Mouse (Mus musculus) ES-Bruce4 (cell line): ENCODE data around the gene Snx10. TPM values are rescaled to one million over a fixed set of nuclear protein-coding genes. Genes with fewer than 3 reads are reported as not detected.

Source experiments
- H3K27ac ChIP-seq: 2 replicates; pipeline ENCODE4 v1.5.1; 2012; ENCODE audit warnings: low read length, inconsistent platforms; ENCODE audit not compliant: insufficient read depth
- H3K27me3 ChIP-seq: 2 replicates; pipeline ENCODE4 v1.6.1; 2012; ENCODE audit warnings: mild to moderate bottlenecking, low read length, inconsistent platforms; ENCODE audit not compliant: control insufficient read depth, poor library complexity, insufficient read depth, severe bottlenecking
- H3K36me3 ChIP-seq: 2 replicates; pipeline ENCODE4 v1.6.1; 2012; ENCODE audit warnings: inconsistent platforms, mild to moderate bottlenecking, low read length, moderate library complexity; ENCODE audit not compliant: control insufficient read depth, poor library complexity, insufficient read depth, severe bottlenecking
- H3K4me1 ChIP-seq: one replicate; pipeline ENCODE4 v1.8.1; 2011; ENCODE audit warnings: low read length; ENCODE audit not compliant: control insufficient read depth, insufficient read depth
- H3K4me3 ChIP-seq: 2 replicates; pipeline ENCODE4 v1.5.1; 2011; ENCODE audit warnings: low read depth, mild to moderate bottlenecking, low read length
- H3K9ac ChIP-seq: 2 replicates; pipeline ENCODE4 v1.6.1; 2012; ENCODE audit warnings: low read depth, mild to moderate bottlenecking, inconsistent platforms; ENCODE audit not compliant: poor library complexity, severe bottlenecking
- H3K9me3 ChIP-seq: replicated peaks from 2 replicates; pipeline ENCODE4 v1.6.1; 2012; ENCODE audit warnings: mild to moderate bottlenecking, low read length, inconsistent platforms; ENCODE audit not compliant: control insufficient read depth, poor library complexity, insufficient read depth, severe bottlenecking
- CTCF ChIP-seq: IDR thresholded peaks from one replicate; pipeline ENCODE4 v1.8.1; 2011; ENCODE audit warnings: low read depth, low read length
- EP300 ChIP-seq: IDR thresholded peaks from 2 replicates; pipeline ENCODE4 v1.6.1; 2011; ENCODE audit warnings: low read depth, low read length; ENCODE audit not compliant: insufficient read depth
- POLR2A ChIP-seq: IDR thresholded peaks from one replicate; pipeline ENCODE4 v1.8.1; 2011; ENCODE audit warnings: low read length; ENCODE audit not compliant: insufficient read depth
- polyA plus RNA-seq: library from polyadenylated mRNA; stranded (reverse); fragments of >200 nt; gene quantifications from 2 replicates; pipeline ENCODE4 v1.2.4, GENCODE M21; 2011; ENCODE audit warnings: low read depth; ENCODE audit not compliant: missing spikeins, insufficient read depth, insufficient read length

Snx10 gene
- polyA plus RNA-seq, 1 experiment, result 87.2 TPM

DNA sequence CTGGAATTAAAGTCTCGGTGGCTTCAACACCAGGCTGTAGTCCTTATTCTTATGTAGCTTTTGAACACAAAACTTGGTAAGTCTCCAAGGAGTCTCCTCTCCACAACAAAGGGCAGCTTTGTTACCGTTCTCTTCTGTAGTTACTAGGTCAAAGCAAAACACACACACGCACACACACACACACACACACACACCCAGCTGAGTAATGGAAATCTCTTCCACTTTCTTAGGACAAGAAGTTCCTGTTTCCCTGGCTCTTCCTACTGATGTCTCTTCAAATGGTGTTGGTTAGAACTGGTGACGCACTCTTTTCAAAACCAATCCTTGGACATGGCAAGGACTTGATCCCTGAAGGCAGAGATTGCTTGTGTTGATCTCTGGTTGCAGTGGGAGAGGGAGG lies 87.9 kb downstream of the Snx10 start:
- no peak overlapping the region for H3K4me3 ChIP-seq

DNA sequence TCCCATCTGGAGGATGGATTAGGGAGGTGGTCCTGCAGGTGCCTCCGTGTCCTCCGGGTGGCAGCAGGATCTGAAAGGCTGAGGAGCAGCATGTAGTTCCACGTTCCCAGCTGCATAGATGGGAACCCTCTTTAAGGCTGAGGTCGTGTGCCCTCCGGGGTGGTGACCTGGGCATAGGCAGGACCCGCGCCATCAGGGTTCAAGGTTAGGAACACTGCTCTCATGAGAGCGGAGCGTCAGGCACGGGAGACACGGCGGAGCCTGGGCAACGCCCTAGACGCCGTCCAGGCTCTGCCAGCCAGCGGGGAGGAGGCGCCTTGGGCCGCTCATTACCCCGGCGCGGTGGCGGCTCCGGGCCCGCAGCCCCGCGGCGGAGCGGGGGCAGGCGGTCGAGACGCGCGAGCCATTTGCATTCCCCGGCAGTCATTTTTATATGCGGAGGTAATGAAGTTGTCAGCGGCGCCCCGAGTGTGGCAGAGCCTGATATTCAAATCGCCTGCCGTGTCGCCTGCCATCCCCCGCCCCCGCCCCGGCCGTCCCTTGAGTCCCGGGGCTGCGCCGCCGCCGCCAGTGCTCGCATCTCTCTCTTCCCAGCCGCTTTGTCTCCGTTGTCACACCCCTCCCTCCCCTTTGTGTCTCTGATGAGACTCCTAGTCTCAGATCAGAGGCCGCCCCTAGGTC lies 88.8 kb downstream of the Snx10 start:
- Histone ChIP-seq H3K9me3 (no peaks in the 10 kb centered on the region), H3K4me3 (peak overlapping the region; percentile 93), H3K9ac (peak overlapping the region; percentile 20), H3K36me3 (no peaks in the 10 kb centered on the region), H3K27me3 (no peaks in the 10 kb centered on the region), H3K4me1 (no peaks in the 10 kb centered on the region), H3K27ac (no peak overlapping the region)
- TF ChIP-seq CTCF, result peak; percentile 56
- TF ChIP-seq EP300, result no peak

More for the DNA sequence above, 87.9 kb downstream of the Snx10 start:
- Histone ChIP-seq H3K27me3 (no peaks in the 10 kb centered on the region), H3K27ac (no peak overlapping the region), H3K36me3 (no peaks in the 10 kb centered on the region), H3K9ac (no peak overlapping the region), H3K4me1 (no peaks in the 10 kb centered on the region), H3K9me3 (no peaks in the 10 kb centered on the region)
- TF ChIP-seq POLR2A (no peak), EP300 (no peak), CTCF (no peak)

GRCm38 (mm10) chr6:51613661-51614060 lies 90.0 kb downstream of the Snx10 start:
- Histone ChIP-seq H3K9me3 (no peaks in the 10 kb centered on the region), H3K27me3 (no peaks in the 10 kb centered on the region), H3K36me3 (no peaks in the 10 kb centered on the region), H3K9ac (no peak overlapping the region), H3K27ac (no peak overlapping the region), H3K4me3 (no peak overlapping the region), H3K4me1 (no peaks in the 10 kb centered on the region)
- TF ChIP-seq POLR2A (no peak), EP300 (no peak), CTCF (no peak)

GRCm38 (mm10) chr6:51626843-51627242 lies 103.1 kb downstream of the Snx10 start:
- Histone ChIP-seq H3K9me3 (no peaks in the 10 kb centered on the region), H3K27ac (no peak overlapping the region), H3K27me3 (no peaks in the 10 kb centered on the region), H3K36me3 (no peaks in the 10 kb centered on the region), H3K4me1 (no peaks in the 10 kb centered on the region), H3K9ac (no peak overlapping the region), H3K4me3 (no peak overlapping the region)
- TF ChIP-seq CTCF (no peak), POLR2A (no peak)

- TF ChIP-seq POLR2A, result no peak
- TF ChIP-seq CTCF, result no peak
- TF ChIP-seq EP300, result no peak
- Histone ChIP-seq H3K4me3 (no peak overlapping the region), H3K9me3 (no peaks in the 10 kb centered on the region), H3K27me3 (no peaks in the 10 kb centered on the region), H3K36me3 (no peaks in the 10 kb centered on the region), H3K27ac (no peak overlapping the region), H3K4me1 (no peaks in the 10 kb centered on the region), H3K9ac (no peak overlapping the region)
These were observed 106.0 kb downstream of the Snx10 start for GRCm38 (mm10) chr6:51629671-51630070.

DNA sequence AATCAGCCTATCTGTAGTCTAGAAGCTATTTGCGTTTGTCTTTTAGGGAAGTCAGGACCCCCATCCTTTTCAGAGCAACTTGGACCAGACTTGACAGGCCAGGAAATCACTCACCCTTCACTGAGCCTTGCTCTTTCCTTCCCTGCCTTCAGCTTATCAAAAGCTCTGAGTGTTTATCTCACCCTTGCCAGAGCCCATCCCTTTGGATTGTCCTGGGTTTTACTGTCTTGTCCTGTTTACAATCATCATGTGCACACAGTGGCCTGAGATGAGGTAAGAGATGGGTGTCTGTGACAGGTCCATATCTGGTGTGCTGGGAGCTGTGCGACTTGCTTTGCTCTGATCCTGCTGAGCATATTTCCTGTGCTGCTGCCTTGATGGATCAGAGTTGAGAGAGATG lies 106.5 kb downstream of the Snx10 start:
- H3K4me3 ChIP-seq, result no peak overlapping the region
- H3K36me3 ChIP-seq, result no peaks in the 10 kb centered on the region
- no peaks in the 10 kb centered on the region for H3K9me3 ChIP-seq
- H3K9ac ChIP-seq, result no peak overlapping the region
- H3K4me1 ChIP-seq, result no peaks in the 10 kb centered on the region
- TF ChIP-seq CTCF (no peak), EP300 (no peak), POLR2A (no peak)
- no peaks in the 10 kb centered on the region for H3K27me3 ChIP-seq
- no peak overlapping the region for H3K27ac ChIP-seq
